9 mouse cellular contexts compared by ENCODE assay signal in genomic region chr10:79928907-79929701, GRCm38 (mm10). TPM values are rescaled to one million over a fixed set of nuclear protein-coding genes. Genes with fewer than 3 reads are reported as not detected.
A peak's percentile ranks its signal among the peaks of the same experiment; 100 is the strongest.
DNase-seq lines count a peak whose midpoint lies in the region; ATAC-seq and TF ChIP-seq lines count a peak whose summit lies in the region.
"Had no signal": no experiment of that assay in that cellular context is flagged by ENCODE, and none has a peak within 500 bp of the region (broad histone marks: within the 10 kb centered on the region; RNA-seq: fewer than 3 reads in every experiment).

No protein-coding gene starts in this region.

- H3K4me1 ChIP-seq in lung, postnatal 0 days (ENCODE audit: insufficient read depth, low read depth, low read length): peaks cover 39% of the 10 kb centered on the region
- H3K4me1 ChIP-seq in limb, embryonic 15.5 days: peaks cover 79% of the 10 kb centered on the region
- H3K4me1 ChIP-seq in stomach, embryonic 15.5 days: peaks cover 47% of the 10 kb centered on the region

- no peak for TF ChIP-seq CTCF in lung, postnatal 0 days (IDR thresholded peaks at IDR 0.05)

- H3K27me3 ChIP-seq in lung, postnatal 0 days (replicated peaks; ENCODE audit: insufficient read depth, low read length): no peaks in the 10 kb centered on the region
- H3K27me3 ChIP-seq in limb, embryonic 15.5 days: no peaks in the 10 kb centered on the region; the same call in 1 of the 2 replicates
- no peaks in the 10 kb centered on the region for H3K27me3 ChIP-seq in stomach, embryonic 15.5 days (replicated peaks)

- WGBS in lung, postnatal 0 days: 25% methylated on average over 8 of the region's 9 CpGs
- 22% methylated on average over 9 of the region's 9 CpGs for WGBS in limb, embryonic 15.5 days
- WGBS in stomach, embryonic 15.5 days: 26% methylated on average over 9 of the region's 9 CpGs

- peak overlapping the region; percentile 78 for H3K4me3 ChIP-seq in lung, postnatal 0 days (ENCODE audit: low read depth, low read length)
- peak overlapping the region; percentile 96 for H3K4me3 ChIP-seq in limb, embryonic 15.5 days
- H3K4me3 ChIP-seq in stomach, embryonic 15.5 days (replicated peaks): peak overlapping the region; percentile 99

- no peaks in the 10 kb centered on the region for H3K9me3 ChIP-seq in lung, postnatal 0 days (ENCODE audit: low read length)
- H3K9me3 ChIP-seq in limb, embryonic 15.5 days: no peaks in the 10 kb centered on the region
- H3K9me3 ChIP-seq in stomach, embryonic 15.5 days: no peaks in the 10 kb centered on the region

- ATAC-seq in lung, postnatal 0 days: no peak
- ATAC-seq in limb, embryonic 15.5 days (ENCODE audit: insufficient number of reproducible peaks, low FRiP score, low TSS enrichment, low read depth): no peak
- no peak for ATAC-seq in stomach, embryonic 15.5 days (ENCODE audit: insufficient read depth, low FRiP score, low read depth)

- DNase-seq in cerebellum, adult 9-11 months: peak; percentile 61
- no peak for DNase-seq in cerebellum, adult 8-10 months
- DNase-seq in lung, postnatal 0 days (ENCODE audit: low spot score): no peak
- no peak for DNase-seq in lung, postnatal 4 days
- DNase-seq in left cerebral cortex, postnatal 36 days (ENCODE audit: low spot score in 2 of 2): no peak
- no peak for DNase-seq in spleen, postnatal 4 days (ENCODE audit: low spot score in 2 of 2)

- intact Hi-C loops in left cerebral cortex, postnatal 36 days (cut with DNase I): no loop called here

- no peak overlapping the region for H3K9ac ChIP-seq in lung, postnatal 0 days (replicated peaks; ENCODE audit: low read depth)
- H3K9ac ChIP-seq in limb, embryonic 15.5 days: no peak overlapping the region
- H3K9ac ChIP-seq in stomach, embryonic 15.5 days: no peak overlapping the region

- H3K27ac ChIP-seq in lung, postnatal 0 days (ENCODE audit: low read length): peak overlapping the region; percentile 95
- 0 out of 2 replicates have a peak overlapping the region, but pooled peaks have one; percentile 18 for H3K27ac ChIP-seq in limb, embryonic 15.5 days
- H3K27ac ChIP-seq in stomach, embryonic 15.5 days: peak overlapping the region; percentile 44

- no peak for TF ChIP-seq EP300 in lung, postnatal 0 days (IDR thresholded peaks at IDR 0.05)

- peak overlapping the region; percentile 90 for H3K4me2 ChIP-seq in lung, postnatal 0 days (replicated peaks; ENCODE audit: low read depth, low read length)
- peak overlapping the region; percentile 93 for H3K4me2 ChIP-seq in limb, embryonic 15.5 days
- peak overlapping the region; percentile 92 for H3K4me2 ChIP-seq in stomach, embryonic 15.5 days

- H3K36me3 ChIP-seq in lung, postnatal 0 days (ENCODE audit: insufficient read depth, low read length): peaks cover 12% of the 10 kb centered on the region; the same call in 1 of the 2 replicates
- H3K36me3 ChIP-seq in limb, embryonic 15.5 days: peaks cover 24% of the 10 kb centered on the region
- peaks cover 8% of the 10 kb centered on the region; the same call in 1 of the 2 replicates for H3K36me3 ChIP-seq in stomach, embryonic 15.5 days

RNA-seq across cellular contexts. Expression of gene Arid3a, which starts 2.3 kb away (rescaled TPM):
- polyA plus RNA-seq in lung, postnatal 0 days (2015; fragmentation: Nextera tagmentation; extraction: Ambion mirVana): 4.8 and 7.1 TPM in 2 replicates
- 5.7 and 7.4 TPM in 2 replicates for polyA plus RNA-seq in limb, embryonic 15.5 days (2015; fragmentation: Nextera tagmentation; extraction: Ambion mirVana)
- 9.8 and 10.0 TPM in 2 replicates for polyA plus RNA-seq in stomach, embryonic 15.5 days (2015; fragmentation: Nextera tagmentation; extraction: Ambion mirVana)
- 1 to 10 TPM; 6.3 to 6.5 TPM for total RNA-seq in left cerebral cortex, postnatal 36 days (2021)

RNA-seq across cellular contexts. Expression of gene R3hdm4, which starts 8.1 kb away (rescaled TPM):
- polyA plus RNA-seq in lung, postnatal 0 days (2015; fragmentation: Nextera tagmentation; extraction: Ambion mirVana): 123 and 129 TPM in 2 replicates
- polyA plus RNA-seq in limb, embryonic 15.5 days (2015; fragmentation: Nextera tagmentation; extraction: Ambion mirVana): 159 and 161 TPM in 2 replicates
- 137 and 140 TPM in 2 replicates for polyA plus RNA-seq in stomach, embryonic 15.5 days (2015; fragmentation: Nextera tagmentation; extraction: Ambion mirVana)
- 100 to 1,000 TPM; 349 to 368 TPM for total RNA-seq in left cerebral cortex, postnatal 36 days (2021)

RNA-seq across cellular contexts. Expression of gene Kiss1r, which starts 12.3 kb away (rescaled TPM):
- polyA plus RNA-seq in lung, postnatal 0 days (2015; fragmentation: Nextera tagmentation; extraction: Ambion mirVana): 1.6 and 1.7 TPM in 2 replicates
- polyA plus RNA-seq in limb, embryonic 15.5 days (2015; fragmentation: Nextera tagmentation; extraction: Ambion mirVana): 1.0 and 1.2 TPM in 2 replicates
- polyA plus RNA-seq in stomach, embryonic 15.5 days (2015; fragmentation: Nextera tagmentation; extraction: Ambion mirVana): 0.83 and 0.94 TPM in 2 replicates
- total RNA-seq in left cerebral cortex, postnatal 36 days (2021): 1 to 10 TPM; 6.7 to 8.2 TPM

RNA-seq across cellular contexts. Expression of gene Gm26602, which starts 18.4 kb away (rescaled TPM):
- polyA plus RNA-seq in lung, postnatal 0 days (2015; fragmentation: Nextera tagmentation; extraction: Ambion mirVana): not detected in 2 replicates
- not detected in 2 replicates for polyA plus RNA-seq in limb, embryonic 15.5 days (2015; fragmentation: Nextera tagmentation; extraction: Ambion mirVana)
- polyA plus RNA-seq in stomach, embryonic 15.5 days (2015; fragmentation: Nextera tagmentation; extraction: Ambion mirVana): 4.4 and 13.3 TPM in 2 replicates
- total RNA-seq in left cerebral cortex, postnatal 36 days (2021): not detected
- total RNA-seq: layer of hippocampus, adult 2 months had no signal

RNA-seq across cellular contexts. Expression of gene Med16, which starts 20.4 kb away (rescaled TPM):
- polyA plus RNA-seq in lung, postnatal 0 days (2015; fragmentation: Nextera tagmentation; extraction: Ambion mirVana): 32.0 and 32.8 TPM in 2 replicates
- polyA plus RNA-seq in limb, embryonic 15.5 days (2015; fragmentation: Nextera tagmentation; extraction: Ambion mirVana): 35.4 and 37.7 TPM in 2 replicates
- 43.6 and 47.8 TPM in 2 replicates for polyA plus RNA-seq in stomach, embryonic 15.5 days (2015; fragmentation: Nextera tagmentation; extraction: Ambion mirVana)
- 10 to 100 TPM; 53.2 to 60.6 TPM for total RNA-seq in left cerebral cortex, postnatal 36 days (2021)

Comparison
In these comparisons a context has a peak if more than half of its experiments do, and no peak if none do; other contexts are left out.
1. H3K27ac ChIP-seq: peak in every context shown above with its lines; median percentile 95 in lung, postnatal 0 days; 44 in stomach, embryonic 15.5 days; 18 in limb, embryonic 15.5 days.